Mouse (Mus musculus) left cerebral cortex, adult 18-20 months (tissue): ENCODE measurements around the gene Poc1a. TPM values are rescaled to one million over a fixed set of nuclear protein-coding genes. Genes with fewer than 3 reads are reported as not detected.
A peak's percentile ranks its signal among the peaks of the same experiment; 100 is the strongest.

Experiments used
- DNase-seq, 2 experiments: peaks; one replicate each; pipeline ENCODE4 v3.0.0; 2021 to 2022; ENCODE audit warnings: low spot score in 2 of 2, mixed read lengths in 1 of 2
- total RNA-seq, 2 experiments: library from RNA; stranded (reverse); gene quantifications; 2 replicates each; pipeline ENCODE4 v1.2.3; 2021

The Poc1a gene
- total RNA-seq, 2 experiments from 2014 or later, result 14.8 to 16.1 TPM

DNA sequence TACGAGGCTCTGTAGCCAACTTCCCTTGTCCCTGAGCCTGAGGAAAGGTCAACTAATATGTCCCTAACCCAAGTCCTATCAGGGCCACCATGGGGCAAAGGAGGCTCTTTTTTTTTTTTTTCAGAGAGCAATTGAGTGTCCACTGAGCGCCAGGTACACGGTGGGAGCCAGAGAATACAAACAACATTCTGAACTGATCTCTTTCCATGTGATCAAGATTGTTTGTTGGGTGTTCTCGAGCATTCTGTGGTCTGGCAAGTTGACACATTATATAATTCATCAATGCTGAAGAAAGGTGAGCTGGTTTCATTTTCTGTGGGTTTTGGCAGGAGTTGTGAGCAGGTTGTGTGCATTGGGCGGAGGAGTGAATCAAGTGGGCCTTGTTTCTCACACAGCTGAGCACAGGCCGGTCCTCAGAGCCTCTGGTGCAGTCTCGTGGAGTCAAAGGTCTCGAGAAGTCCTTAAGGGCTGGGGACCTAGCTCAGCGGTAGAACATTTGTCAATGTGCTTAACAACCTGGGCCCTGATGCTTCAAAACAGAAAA lies 17.4 kb upstream of the Poc1a start:
- DNase-seq, result no peak

GRCm38 (mm10) chr9:106265358-106266075 lies 15.3 kb upstream of the Poc1a start:
- no peak for DNase-seq

DNA sequence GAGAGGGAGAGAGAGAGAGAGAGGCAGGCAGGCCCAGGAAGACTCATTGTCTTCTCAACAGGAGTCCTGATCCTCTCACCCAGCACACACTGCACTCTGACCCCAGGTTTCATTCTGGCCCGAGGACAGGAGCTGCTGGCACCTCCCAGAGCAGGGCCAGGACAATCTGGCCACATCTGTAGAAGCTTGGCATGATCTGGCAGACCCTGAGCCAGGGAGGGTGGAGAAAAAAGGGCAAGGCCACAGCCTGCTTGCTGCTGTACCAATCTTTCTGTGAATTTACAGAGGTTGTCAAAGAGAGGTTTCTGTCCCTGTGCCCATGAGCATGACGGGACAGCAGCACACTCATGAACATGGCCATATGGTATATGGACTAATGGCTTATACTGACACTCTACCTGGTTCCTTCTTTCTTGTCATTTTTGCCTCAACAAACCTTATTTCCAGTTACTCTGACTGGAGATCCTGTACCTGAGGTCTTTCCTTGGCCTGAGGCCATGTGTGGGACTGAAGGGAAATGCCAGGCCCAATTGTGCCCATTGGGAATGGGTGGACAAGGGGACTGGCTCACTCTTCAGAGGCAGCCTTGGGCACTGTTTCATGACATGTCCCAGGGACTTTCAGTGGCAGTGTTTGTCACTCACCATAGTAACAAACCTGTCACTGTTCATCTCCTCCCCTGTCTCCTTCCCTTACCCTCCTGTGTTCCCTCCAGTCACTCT lies 13.8 kb upstream of the Poc1a start:
- DNase-seq, result no peak

DNA sequence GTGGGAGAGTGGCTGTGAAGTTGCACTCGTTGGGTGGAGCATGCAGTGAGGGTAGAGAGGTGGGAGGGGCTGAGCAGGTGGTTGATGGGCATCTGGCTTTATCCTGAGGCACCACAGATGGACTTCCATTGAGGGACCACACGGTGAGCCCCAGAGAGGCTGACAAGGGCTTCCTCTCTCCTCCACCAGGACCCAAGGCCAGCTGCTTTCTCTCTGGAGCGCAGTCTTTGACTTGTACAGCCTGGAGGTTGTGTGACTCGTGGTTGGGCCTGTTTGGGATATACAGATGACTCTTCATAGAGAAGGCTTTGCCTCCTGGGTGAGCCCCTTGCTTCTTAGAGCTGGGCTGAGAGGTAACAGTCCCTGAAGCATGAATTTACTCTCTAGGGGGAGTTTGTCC lies 12.4 kb upstream of the Poc1a start:
- no peak for DNase-seq

- no peak for DNase-seq
These were observed 11.6 kb upstream of the Poc1a start for GRCm38 (mm10) chr9:106269076-106269788.

DNA sequence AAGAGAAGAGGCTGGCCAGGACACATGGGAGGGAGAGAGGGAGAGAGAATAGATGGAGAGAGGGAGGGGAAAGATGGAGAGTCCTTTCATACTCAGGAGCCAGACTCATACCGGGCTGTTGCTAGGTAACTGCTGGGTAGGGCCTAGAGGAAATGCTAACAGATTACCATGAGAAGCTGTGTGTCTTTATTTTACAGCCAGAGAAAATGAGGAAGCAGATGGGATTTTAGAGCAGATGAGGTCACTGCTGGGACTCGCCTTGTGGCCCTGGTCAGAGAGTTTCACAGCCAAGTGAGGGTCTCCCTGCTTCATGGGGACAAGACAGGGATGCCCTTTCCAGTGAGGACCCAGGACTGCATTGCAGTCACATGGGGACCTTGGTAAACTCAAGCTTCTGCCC lies 11.0 kb upstream of the Poc1a start:
- DNase-seq, result no peak

- DNase-seq, result no peak
These were observed 10.2 kb upstream of the Poc1a start for GRCm38 (mm10) chr9:106270656-106271055.

- no peak for DNase-seq
These were observed 8.6 kb upstream of the Poc1a start for GRCm38 (mm10) chr9:106272288-106272687.

DNA sequence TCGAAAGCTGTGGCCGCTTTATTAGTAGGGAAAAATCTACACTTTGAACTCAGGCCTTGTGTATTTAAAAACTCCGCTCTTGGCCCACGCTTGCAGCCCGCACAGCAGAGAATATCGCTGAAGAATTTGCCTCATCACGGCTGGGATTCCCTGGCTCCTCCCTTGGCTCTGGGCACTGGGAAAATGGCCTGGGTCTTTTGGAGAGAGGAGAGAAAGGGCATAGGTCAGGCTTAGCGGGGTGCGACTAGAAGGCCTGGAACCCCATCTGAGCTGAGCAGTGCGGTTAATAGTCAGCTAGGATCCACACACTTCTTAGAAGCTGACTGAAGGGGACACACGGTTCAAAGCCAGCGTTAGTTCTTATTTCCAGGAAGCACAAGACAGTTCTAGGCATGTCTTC lies 7.6 kb upstream of the Poc1a start:
- DNase-seq, result no peak

DNA sequence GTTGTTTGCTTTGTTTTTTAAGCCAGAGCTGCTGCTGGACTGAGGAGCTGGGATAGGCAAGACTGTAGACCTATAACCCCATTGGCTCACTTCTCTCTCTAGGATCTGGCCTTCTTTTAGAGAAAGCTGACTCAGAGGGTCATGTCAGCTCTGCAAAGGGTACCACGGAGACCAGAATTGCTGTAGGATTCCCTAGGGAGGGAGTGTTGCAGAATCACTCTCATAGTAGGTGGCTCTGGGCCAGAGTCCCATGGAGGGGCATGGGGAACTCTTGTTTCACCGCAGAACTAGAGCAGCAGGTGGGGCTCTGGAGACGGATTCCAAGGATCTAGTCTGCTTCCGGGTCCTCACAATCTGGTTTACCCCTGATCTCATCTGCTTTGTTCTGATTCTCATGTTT lies 7.1 kb upstream of the Poc1a start:
- no peak for DNase-seq

- DNase-seq, result no peak
These were observed 6.1 kb upstream of the Poc1a start for GRCm38 (mm10) chr9:106274652-106275180.

GRCm38 (mm10) chr9:106275806-106276205 lies 5.1 kb upstream of the Poc1a start:
- no peak for DNase-seq

GRCm38 (mm10) chr9:106280386-106280785 lies 475 bp upstream of the Poc1a start:
- peak in 1 of 2 experiments; percentile 38 for DNase-seq

- DNase-seq, result no peak
These were observed 1.2 kb downstream of the Poc1a start for GRCm38 (mm10) chr9:106282024-106282423.

DNA sequence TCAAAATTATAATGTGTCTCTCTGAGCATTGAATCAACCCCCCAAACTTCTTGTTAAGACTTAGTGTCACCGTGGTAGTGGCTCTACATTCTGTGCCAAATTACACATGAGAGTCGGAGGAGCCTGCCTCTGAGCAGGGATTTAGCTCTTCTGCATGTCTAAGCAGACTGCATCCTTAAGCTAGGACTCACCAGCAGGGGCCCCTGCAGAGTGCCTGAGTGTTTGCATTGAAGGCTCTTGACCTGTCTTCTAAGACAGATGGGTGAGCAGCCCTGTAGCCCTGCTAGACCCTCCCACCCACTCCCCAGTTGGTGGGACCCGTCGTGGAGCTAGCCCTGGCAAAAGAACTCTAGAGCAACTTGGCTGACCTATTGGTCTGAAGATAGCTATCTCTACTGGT lies 6.3 kb downstream of the Poc1a start:
- DNase-seq, result no peak

- DNase-seq, result peak; percentile 87 to 91
These were observed 8.0 kb downstream of the Poc1a start for GRCm38 (mm10) chr9:106288864-106289263.

DNA sequence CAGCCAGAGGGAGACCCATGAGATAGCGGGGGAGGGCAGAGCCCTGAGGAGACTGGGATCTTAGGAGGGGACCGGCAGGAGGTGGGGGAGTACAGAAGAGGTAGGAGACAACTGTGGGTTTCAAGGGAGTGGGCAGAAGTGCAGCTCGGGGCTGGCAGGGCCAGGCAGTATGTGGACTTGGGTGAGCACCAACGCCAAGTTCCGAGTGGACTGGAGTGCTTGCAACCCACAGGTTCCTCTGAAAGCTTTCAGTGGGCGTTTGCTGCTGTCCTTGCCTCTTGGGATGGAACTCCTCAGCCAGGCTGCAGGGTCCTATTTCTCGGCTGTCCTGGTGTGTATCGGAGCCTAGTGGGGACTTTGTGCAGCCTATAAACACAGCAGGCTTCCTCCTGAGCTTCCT lies 9.0 kb downstream of the Poc1a start:
- DNase-seq, result peak in 1 of 2 experiments; percentile 44

- DNase-seq, result peak; percentile 74 to 90
These were observed 9.8 kb downstream of the Poc1a start for GRCm38 (mm10) chr9:106290636-106291122.

- peak in 1 of 2 experiments; percentile 65 for DNase-seq
These were observed 12.8 kb downstream of the Poc1a start for GRCm38 (mm10) chr9:106293569-106294156.

DNA sequence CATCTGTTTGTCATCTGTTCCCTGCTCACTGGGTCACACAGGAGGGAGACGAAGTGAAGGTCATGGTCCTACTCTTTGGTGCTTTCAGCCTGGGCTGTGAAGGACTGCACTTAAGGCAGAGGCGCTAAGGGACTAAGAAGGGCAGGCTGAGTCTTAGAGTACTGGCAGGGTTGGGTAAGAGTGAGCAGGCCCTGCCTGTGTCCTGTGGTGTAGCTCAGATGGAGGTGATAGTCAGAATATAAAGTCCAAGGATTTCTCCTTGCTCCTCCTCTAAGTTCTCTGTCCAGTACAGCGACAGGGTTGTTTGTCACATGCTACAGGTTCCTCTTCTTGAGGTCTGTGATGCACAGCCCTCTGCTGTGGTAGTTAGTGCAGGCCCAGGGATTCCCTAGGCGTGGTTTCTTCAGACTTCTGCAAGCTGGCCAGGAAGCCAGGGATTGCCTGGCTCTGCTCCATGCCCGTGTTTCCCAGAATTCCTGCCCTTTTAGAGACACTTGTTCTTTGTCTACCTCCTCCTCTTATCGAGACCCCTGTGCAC lies 15.8 kb downstream of the Poc1a start:
- DNase-seq, result no peak
